Mouse (Mus musculus) lung, postnatal 4 days (tissue): ENCODE data around the gene Trappc10.

Experiments used
- DNase-seq, 2 experiments: peaks; one replicate each; pipeline ENCODE4 v3.0.0; 2021

Gene Trappc10

DNA sequence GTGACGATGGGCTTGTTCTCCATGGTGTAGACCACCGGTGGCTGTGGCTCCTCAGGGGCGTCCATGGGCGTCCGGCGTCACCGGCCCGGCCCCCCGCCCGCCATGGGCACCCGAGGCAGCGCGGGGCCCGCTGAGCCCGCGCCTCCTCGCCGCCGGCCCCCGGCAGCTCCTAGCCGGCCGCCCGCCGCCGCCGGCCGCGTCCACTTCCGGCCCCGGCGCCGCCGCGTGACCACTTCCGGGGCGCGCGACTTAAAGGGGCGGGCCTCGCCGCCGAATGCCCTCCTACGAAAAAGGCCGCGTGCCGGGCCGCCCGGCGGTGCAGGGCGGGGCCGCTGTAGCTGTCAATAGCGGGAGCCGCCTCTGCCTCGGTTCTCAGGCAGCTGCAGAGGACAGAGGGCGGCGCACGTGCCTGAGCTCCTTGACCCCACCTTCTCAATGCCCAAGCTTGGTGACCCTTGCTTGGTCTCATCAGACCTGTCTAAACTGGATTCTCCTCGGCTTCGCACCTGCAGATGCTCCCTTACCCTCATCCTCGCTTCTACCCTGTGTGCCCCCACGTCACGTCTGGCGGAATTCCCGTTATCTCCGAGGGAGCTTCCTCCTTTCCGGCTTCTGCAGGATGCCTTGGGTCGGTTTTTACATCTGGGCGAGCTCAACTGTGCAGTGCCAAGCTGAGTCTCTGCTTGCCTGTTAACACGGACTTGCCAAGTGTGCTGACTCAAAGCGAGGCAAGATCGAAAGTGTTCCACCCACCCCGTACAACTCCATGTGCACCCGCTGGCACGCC is at the start of gene Trappc10:
Gene Trappc10 (minus strand): TSS at position 204 of the 787 bp plus-strand sequence.
- peak; percentile 90 to 93 for DNase-seq

DNA sequence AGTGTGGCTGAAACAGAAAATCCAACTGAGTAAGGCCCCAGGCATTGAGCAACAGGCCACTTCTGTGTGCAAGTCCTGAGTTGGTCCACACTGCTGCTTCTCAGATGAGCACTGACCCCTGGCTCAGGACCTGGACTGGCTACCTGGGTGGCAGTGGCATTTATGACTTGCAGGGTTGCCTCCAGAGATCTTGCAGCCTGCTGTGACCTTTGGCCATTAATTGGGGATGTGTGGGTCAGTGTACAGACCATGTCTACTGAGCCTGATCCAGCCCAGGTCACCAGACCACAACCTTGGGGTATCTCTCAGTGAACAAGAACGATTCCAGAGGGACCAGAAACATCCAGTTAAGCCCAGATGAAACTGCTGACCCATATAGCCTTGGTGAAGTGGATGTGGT is 49.1 kb upstream of the Trappc10 start:
- DNase-seq, result no peak

DNA sequence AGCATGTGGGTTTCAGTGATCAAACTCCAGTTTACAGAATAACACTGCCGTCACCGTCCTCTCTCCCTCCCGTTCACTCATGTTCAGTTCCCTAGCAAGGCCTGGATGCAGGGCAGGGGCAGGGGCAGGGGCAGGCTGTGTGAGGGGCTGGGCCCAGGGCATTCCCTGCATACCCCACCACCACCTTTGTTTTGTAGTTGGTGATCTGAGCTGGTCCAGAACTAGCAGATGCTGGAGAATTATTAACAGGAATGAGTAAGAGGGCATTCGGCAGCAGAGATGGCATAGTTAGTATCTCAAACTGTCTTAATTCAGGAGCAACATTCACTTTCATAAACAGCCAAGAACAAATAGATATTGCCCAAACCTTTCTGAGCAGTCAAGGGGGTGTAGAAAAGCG is 47.9 kb upstream of the Trappc10 start:
- DNase-seq, result no peak

DNA sequence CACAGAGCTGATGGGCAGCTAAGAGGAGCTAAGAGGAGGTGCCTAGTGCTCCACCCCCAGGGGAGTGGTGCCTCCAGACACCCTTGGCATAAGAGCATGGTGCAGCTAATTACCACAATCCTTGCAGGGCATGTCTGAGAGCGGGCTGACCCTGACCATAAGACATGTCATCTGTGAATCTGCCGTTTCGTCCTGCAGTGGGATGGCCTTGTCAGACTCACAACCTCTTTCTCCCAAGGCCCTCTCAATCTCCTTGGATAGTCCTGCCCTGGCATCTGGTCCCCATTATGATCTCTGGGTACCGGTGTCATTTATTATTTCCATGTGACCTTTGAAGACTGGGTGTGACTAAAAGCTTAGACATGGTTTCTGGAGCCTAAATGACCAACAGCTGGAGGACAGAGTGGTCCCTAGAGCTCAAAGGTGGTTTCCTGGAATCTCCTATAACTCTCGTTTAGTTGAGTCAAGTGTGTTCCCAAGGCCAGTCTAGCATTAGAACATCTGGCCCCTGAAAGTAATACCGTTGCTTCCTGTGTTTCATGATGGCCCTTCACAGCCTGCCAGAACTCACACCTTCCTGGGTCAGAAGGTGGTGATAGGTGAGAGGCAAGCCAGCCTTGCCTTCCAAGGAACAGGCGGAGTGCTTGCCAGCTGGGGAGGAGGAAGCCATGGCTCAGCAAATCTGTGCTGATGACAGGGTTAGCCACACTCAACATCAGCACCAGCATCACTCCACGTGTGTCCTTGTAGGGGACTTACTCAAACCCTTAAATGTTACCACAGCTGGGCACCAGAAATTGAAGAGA is 46.5 kb upstream of the Trappc10 start:
- no peak for DNase-seq

DNA sequence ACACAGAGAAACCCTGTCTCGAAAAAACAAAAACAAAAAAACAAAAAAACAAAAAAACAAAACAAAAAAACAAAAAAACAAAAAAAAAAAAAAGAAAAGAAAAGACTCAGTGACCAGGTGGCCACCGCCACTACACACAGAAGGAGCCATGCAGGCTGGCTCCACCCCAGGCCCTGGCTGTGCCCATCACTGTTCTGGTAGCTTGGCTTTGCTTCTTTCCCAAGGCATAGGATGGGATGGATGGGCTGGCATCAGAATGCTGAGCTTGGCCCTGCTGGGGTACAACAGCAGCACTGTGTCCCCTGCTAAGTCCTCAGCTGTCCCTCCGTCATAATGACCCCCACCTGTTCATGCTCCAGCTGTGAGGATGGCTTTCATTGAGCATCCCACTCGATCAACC is 44.5 kb upstream of the Trappc10 start:
- no peak for DNase-seq

DNA sequence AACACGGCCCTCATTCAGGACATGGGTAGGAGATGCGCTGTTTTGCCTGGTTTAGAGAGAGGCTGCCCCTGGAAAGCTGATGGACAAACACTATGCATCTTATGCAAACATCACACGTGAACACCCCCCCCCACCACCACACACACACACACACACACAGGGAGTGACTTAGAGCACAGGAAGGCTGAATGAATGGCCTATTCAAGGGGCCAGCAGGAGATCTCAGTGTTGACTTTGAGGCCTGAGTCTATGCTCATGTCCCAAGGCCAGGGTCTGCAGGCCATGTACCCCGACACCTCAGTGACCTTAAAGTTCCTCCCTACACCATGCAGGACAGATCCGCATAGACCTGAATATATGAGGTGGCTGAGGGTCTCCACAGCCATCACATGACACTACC is 43.7 kb upstream of the Trappc10 start:
- no peak for DNase-seq

DNA sequence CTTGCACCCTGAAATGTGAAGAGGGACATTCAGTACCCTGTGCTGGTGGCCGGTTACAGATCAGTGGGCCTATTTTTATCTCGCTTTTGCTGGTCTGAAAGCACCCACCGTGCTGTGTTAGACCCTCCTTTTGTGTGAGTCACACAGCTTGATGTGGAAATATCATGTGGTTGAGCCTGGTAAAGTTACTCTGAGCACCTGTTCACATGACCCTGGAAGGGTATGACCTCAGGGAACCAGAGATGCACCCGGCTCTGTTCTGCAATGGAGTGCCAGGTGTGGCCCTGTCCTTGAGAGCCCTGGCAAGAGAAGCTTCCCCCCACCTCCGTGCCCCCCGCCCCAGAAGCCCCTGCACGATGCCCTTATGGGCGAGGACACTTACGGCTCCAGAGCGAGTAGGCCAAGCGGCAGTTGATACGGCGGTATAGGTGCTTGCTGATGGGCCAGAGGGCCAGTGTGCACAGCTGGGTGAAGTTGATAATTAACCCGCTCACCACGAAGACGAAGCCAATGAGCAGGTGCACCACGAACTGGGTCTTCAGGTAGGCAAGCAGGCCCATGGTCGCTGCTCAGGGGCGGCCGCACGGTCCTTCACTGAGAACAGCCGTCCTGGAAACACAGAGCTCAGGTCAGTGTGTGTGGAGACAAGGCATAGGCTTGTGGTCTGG is 43.2 kb upstream of the Trappc10 start:
- DNase-seq, result no peak

DNA sequence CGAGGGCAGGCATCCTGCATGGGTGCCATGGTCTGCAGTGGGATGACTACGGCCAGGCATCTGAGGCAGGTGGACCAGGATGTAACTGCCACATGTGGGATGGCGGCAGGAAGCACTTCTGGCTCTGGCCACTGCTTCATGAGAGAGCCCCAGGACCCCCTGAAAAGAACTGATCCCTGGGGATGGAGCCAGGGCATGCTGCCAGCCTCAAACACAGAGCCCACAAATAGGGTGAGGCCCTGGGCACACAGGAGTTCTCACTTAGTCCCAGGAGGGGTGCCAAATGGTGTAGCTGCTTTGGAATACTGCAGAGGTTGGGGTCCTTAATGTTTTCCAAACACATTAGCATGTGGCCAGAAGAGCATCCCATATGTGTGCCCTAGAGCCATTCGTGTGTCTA is 41.5 kb upstream of the Trappc10 start:
- DNase-seq, result no peak

DNA sequence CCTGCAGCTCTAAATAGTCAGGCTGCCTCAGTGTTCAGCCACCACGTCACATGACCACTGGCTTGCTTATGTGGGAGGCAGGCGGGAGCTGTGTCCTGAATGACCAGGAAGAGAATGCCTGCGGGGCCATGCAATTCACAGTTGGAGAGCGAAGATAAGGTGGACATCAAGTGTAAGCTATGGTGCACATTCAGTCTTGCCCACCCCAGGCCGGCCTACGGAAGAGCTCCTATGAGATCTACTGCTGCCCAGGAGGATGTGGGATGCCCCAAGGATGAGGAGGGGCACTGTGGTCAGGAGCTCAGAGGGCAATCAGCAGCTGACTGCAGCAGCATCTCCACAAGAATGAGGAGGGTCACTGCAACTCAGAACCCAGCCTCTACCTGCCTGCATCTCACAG is 41.0 kb upstream of the Trappc10 start:
- DNase-seq, result no peak

DNA sequence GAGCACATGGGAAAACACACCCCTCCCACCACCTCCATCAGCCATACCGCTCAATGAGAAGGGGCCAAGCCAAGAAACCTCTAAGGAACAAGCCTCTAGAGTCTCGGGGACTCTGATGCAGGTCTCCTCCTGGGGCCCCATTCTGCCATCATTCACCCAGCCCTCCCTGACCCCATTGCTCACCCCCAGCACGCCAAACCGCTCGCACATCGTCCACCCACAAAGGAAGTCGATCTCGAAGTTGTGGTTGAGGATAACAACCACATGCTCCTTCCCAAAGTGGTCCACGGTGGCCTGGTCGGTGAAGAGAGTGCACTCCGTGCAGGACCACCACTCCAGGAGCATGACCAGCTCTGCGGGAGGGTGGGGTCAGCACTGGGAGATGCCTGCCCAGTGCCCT is 40.4 kb upstream of the Trappc10 start:
- DNase-seq, result no peak

DNA sequence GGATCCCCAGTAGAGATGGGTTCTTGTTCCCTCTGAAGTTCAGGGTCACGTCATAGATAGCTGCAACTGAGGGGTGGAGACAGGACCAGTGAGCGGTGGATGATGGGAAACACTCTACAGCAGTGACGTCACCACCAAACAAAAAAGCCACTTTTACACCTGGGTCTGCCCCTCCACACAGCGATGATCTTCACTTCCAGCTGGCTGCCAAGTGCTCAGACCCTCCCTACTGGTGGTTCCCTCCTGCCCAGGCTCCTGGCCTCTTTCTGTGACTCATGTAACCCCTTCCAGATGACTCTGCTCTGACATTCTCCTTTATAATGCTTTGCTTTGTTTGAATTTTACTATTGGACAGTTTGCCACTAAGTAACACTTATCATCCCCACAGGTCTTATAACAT is 38.0 kb upstream of the Trappc10 start:
- no peak for DNase-seq

DNA sequence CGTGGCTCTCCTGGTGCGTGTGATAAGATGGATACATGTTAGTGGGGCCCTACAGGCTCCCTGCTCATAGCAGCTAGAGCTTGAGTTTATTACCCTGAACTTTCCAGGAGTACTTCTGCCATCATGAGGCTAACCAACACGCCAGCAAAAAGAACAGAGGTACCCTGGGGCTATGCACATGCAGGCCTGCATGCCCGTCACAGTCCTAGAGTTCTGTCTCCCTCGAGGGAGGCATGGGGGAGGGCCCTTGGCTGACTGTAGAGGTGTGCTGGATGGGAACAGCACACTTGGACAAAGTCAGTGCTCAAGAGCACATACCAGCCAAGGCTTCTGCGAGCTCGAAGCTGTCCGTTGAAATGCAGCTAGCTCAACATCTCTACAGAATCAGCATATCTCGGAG is 36.0 kb upstream of the Trappc10 start:
- DNase-seq, result no peak

DNA sequence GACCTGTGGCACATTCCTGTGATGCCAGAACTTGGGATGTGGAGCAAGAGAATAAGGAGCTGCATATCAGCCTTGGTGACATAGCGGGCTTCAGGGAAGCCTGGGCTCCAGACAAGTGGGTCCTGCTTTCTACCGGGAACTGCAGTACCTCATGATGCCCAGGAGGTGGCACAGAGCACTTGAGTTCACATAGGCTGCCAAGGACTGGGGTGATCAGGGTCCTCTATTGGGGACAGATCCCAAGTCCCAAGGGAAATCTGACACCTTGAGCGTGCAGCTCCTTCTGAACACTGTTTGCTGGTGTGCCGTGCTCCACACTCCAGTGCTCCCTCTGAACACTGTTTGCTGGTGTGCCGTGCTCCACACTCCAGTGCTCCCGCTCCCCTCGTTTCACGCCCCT is 34.8 kb upstream of the Trappc10 start:
- DNase-seq, result peak; percentile 57 to 71

DNA sequence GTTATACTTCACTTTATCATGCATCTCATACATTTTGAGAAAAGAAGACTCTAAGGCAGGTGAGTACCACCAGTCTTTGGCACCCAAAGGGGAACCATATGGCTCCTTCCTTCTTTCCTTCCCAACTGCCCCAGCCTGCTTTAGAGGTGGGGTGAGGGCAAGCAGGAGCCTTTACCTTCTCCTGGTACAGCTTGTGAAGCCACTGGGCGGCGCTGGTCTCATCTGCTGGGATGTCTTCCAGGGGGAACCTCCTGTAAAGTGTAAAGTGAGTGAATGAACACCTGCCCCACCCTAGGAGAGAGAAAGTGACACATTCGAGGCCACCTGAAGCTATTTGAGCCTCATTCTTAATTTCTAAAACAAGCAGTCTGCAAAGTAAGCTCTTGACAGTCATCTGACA is 33.4 kb upstream of the Trappc10 start:
- DNase-seq, result no peak

DNA sequence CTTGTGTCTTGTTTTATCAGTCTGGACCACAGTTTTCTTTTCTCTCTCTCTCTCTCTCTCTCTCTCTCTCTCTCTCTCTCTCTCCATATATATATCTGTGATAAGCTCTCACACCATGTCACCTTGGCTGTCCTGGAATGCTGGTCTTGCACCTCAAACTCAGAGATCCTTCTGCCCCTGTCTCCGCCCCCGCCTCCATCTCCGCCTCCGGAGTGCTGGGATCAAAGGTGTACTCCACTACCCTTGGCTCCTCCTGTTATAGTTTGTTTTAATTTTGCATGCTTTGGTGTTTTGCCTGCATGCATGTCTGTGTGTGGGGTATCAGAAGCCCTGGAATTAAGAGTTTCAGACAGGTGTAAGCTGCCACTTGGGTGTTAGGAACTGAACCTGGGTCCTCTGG is 31.8 kb upstream of the Trappc10 start:
- DNase-seq, result no peak

DNA sequence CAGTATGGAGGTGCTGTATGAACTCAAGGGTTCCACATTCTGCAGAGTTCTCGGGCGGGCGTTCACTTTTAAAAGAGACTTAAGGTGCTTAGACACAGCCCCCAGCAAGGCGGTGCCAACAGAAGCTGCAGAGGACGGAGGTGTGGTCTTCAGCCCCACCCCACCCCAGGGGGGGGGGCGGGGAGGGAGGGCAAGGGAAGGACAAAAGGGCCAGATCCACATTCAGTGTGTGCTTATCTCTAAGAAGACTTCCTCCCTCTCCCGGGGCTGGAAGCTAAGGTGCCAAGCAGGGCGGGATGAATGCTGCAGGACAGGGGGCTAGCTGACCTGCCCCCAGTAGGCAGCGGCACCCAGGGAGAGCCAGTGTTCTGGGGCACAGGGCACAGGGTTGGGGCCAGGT is 28.5 kb upstream of the Trappc10 start:
- DNase-seq, result peak; percentile 27 to 48

DNA sequence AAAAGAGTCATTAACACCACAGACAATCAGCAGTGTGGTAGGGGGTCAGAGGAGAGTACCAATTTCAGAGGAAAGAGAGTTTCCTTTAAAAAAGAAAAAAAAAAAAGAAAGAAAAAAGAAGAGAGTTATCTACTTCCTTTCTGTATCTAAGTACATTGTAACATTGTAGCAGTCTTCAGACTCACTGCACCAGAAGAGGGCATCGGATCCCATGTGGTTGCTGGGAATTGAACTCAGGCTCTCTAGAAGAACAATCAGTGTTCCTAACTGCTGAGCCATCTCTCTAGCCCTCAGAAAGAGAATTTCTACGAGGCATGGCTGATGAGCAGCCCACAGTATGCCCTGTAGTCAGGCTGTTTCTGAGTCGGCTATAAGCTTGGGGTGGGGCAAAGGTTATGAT is 21.4 kb upstream of the Trappc10 start:
- DNase-seq, result no peak

DNA sequence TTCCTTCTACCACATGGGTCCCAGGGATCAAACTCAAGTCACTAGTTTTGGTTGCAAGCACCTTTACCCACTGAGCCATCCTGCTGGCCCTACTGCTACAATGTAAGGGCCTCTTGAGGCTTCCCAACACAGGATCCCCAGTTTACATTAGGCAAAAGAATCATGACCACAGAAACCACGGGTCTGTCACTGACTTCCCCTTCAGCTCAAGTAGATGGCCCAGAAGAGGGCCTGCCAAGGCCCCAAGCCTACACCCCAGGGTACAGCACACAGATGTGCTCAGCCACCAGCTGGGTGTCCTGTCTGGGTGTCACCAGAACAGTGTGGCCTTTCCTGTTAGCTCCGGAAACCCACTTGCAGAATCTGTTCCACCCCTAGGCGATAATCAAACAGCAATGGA is 20.3 kb upstream of the Trappc10 start:
- peak in 1 of 2 experiments; percentile 17 for DNase-seq

DNA sequence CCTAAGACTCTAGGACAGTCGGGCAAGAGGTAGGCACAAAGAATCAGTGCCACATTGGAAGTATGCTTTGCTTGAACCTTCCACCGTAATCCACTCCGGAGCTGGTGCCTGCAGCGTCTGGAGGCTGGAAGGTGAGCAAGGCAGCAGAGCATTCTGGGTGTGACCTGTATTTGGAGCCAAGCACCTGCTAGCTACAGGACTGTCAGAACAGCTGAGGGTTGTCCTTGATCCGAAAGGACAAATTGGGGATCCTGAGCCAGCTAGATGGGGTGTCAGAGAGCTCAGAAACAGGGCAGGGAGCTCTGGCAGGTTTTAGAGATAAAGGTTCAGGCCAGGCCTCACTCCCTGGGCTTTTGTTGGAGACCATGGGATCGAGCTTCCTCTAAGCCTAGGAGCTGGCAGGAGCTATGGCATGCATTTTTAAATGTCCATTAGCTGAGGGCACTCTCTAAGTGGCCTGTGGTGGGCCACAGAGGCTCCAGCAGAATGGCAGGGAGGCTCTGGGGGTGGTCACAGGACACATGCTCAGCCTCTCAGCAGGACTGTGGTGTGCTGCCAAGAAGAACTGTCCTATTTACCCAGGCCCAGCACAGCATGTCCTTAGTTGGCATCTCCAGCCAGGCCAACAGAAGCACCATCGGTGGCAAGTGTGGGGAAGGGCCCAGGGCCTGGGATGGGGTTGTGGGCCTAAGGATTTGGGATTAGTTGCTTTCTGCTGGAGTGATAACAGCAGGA is 16.6 kb upstream of the Trappc10 start:
- DNase-seq, result no peak

DNA sequence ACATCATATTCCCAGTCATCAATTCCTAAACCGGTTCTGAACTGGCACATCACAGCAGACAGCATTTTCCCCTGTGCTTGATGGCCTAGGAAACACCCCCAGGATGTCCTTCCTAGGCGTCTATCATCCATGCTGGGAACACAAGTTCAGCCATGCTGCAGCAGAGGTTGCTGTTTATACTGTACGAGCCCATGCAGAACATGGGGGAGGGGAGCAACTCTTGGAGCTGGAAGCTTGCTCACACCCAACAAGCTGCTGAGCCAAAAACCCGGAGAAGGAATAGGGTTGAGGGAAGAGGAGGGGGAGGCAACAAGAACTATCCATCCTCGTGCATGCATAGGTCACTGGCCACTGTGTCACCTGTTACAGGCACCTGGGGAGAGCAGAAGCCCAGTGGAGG is 15.9 kb upstream of the Trappc10 start:
- DNase-seq, result peak; percentile 14 to 39

DNA sequence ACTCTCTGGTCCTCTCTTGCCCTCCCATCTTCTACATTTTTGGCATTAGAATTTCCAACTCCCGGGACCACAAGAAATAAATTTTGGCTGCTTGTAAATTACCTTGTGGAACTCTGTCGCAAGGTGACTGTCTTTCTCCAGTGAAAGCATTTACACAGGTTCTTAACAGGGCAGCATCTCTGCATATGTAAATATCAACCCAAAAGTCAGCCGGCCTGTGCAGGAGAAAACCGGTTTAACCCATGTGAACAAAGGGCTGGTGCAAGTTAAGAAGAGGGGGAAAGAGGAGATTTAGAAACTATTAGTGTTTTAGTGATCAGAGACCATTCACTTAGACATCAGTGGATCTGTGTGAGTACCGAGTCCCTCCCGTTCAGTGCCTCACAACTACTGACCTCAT is 15.3 kb upstream of the Trappc10 start:
- no peak for DNase-seq

DNA sequence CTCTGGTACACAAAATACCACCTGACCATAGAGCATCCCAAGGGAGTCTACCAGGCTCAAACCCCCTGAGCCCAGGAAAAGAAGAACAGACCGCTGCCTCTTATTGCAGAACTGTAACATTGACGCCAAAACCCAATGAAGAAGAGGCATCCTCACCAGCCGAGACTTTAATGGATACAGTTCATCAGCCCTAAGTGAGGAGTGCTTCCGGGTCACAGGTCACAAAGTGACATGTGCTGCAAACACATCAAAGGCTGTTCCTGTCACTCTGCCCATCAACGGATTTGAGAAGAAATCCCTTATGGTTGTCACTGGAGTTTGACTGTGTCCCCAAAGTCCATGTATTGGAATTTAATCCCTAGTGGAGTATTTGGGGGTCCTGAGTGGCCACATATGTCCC is 14.8 kb upstream of the Trappc10 start:
- no peak for DNase-seq

DNA sequence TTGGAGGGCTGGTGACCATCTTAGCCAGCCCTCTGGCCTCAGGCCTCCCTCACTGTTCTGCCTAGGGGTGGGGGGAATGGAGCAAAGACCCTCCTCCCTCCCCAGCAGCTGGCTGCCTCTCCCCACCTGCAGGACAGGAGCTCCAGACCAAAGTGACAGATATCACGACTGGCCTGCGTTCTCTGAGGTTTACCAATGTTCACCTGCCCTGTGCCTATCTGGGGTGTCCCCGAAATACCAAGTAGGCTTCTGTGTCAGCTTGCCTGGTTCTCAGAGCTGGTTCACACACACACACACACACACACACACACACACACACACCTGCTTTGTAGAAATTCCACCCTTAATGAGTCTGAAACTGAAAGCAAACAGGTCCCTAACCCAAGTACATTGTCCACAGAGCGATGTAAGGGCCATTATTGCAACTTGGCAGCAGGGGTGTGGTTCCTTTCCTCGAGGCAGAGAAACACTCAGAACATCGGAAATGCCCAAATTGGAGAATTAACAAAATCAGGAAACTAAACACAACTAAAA is 13.8 kb upstream of the Trappc10 start:
- DNase-seq, result no peak
